Mouse (Mus musculus): Measurements from ENCODE around the gene Alox12.

DNA sequence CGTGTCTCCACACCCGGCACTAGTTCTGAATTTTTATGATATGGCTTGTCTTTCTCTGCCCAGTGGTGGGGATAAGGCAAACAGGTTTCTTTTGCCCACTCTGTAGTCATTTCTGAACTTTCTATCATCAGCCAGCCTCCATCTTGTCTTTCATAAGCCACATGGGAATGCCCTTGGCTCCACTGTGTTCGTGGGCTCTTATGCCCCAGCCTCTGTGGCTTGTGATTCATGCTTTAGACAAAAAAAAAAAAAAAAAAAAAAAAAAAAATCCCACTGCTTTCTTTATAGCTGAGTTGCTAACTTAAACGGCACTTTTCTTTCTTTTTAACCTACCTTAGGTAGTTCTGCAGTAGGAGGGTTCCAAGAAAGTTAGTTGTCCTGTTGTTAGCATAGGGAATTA lies 63.0 kb downstream of the Alox12 start:
- TF ChIP-seq CTCF (IDR thresholded peaks at IDR 0.05; ENCODE audit: low read depth, low read length) (no peak), TAL1 (conservative IDR thresholded peaks at IDR 0.05; ENCODE audit: low read depth, low read length) (no peak), GATA1 (IDR thresholded peaks at IDR 0.05; ENCODE audit: borderline replicate concordance, low read length) (no peak), POLR2AphosphoS5 (IDR thresholded peaks at IDR 0.05; ENCODE audit: insufficient replicate concordance, low read depth, low read length) (no peak)

Data from G1E (cell line).